Mouse (Mus musculus): ENCODE results near the gene Txnip. TPM values are rescaled to one million over a fixed set of nuclear protein-coding genes. Genes with fewer than 3 reads are reported as not detected.
"Not testable (repeated sequence)": the region's sequence is repeated elsewhere in the genome, so short reads cannot be mapped to it uniquely, and the experiment has no call there.

Gene Txnip
- 10 to 100 TPM; 19.4 to 25.9 TPM for total RNA-seq (2021)
- long read RNA-seq, experiment 1, partial matches to known transcripts = 3 of 9 reads
- long read RNA-seq, experiment 1, other reads (novel, unspliced or antisense) = 1 of 9 reads
- long read RNA-seq, experiment 2, partial matches to known transcripts = 1 of 2 reads
- long read RNA-seq, experiment 2, other reads (novel, unspliced or antisense) = 1 of 2 reads

DNA sequence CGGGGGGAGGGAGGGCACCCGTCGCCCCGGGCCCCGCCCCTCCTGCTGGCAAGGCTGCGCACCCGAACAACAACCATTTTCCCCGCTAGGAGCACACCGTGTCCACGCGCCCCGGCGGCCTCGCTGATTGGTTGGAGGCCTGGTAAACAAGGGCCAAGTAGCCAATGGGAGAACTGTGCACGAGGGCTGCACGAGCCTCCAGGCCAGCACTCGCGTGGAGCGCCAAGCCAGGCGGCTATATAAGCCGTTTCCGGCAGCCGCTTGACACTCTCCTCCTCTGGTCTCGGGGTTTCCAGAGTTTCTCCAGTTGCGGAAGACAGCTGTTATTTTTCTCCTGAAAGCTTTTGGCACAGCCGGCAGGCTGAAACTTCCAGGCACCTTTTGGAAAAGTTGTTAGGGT, at the start of gene Txnip:
Gene Txnip (plus strand): TSS at position 264 of the 400 bp plus-strand sequence.
- peak; percentile 94 for DNase-seq (ENCODE audit: low spot score in 2 of 2)

DNA sequence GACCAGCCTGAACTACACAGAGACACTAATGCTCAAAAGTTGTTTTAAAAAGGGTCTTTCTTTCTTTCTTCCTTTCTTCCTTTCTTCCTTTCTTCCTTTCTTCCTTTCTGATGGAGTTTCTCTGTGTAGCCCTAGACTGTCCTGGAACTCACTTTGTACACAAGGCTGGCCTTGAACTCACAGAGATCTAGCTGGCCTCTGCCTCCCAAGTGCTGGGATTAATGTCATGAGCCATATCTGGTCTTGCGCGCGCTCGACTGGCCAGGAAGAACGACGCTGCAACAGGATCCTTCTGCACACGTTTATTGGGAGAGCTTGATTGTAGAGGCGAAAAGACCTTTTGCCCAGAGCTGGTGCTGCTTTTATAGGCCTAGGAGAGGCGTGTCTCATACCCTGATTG, 49.8 kb upstream of the Txnip start:
- DNase-seq (ENCODE audit: low spot score in 2 of 2) = not testable (repeated sequence)

DNA sequence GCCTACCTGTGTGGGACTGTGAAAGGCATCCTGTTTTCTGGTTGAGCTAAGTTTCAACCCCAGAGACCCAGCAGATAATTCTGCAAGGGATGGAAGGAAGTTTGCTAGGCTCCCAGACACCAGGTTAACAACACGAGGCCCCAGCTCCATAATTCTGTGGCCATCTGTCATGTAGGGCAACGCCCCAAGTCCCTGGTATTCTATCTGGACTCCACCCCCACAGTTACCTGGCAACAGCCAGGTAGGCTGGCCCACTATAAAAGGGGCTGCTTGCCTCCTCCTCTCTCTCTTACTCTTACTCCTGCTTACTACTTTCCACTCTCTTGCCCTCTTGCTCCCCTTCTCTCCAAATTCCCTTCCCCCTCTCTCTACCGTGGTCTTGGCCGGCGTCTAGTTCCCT, 37.6 kb upstream of the Txnip start:
- DNase-seq (ENCODE audit: low spot score in 2 of 2) = no peak

DNA sequence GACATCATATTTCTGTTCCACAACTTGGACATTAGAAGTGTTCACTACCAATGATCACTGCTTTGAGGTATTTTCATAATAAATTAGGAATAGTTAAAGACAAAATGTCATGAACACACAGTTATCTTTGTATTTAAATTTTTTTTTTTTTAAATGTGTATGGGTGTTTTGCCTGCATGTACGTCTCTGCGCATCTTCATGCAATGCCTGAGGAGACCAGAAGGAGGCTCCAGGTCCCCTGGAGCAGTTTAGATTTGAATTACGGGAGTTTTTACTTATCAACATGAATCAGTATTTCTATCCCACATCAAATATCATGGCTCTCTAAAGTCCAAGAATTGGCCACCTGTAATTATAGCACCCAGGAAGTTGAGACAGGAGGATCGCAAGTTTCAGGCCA, 35.6 kb upstream of the Txnip start:
- peak in 1 of 2 experiments; percentile 38 for DNase-seq (ENCODE audit: low spot score in 2 of 2)

DNA sequence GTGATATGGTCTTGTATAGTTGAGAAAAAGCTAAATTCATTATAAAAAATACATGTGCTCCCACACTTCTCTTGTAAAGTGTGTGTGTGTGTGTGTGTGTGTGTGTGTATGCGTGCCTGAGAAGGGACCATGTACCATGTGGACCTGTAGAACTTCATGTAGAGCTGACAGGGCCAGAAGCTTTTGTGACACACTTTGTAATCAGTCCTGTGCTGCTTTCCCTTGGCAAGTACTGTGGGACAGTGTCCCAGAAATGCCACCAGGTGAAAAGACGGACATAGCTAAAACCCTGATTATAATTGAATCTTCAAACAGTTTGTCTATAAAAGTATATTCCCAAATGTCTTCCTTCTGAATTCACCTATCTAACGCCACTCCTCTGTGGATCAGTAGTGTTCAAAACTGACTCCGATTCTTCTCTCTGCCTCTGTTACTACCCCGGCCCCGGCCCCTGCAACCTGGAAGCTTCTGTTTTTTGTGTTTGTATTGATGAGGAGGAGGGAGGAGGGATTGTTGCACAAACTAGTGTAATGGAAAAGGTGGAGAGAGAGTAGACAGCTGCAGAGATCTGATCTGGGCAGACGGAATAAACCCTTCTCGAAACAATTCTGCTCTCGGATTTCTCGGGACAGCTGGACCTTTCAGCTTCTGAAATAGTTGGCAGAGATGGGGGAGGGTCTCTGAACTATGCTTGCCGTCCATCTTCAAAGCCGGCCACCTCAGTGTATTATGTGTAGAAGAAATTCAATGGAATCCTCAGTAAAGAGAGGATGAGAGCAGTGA, 33.5 kb upstream of the Txnip start:
- no peak for DNase-seq (ENCODE audit: low spot score in 2 of 2)

DNA sequence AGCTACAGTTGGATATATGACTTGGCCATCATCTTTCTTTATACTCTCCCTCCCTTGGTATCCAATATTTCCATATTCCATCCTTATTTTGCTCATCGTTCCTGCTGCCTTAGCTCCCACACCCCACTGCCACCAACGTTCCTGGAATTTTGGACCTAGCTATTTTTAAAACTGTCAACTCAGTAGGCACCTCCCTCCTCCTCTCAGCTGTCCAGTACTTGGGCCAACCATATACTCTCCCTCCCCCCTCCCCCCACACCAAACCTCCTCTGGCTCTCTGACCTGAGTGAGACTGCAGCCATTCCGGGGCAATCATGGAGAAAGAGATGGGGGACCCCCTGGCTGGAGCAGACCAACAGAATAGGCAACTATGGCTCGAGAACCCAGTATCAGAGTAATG, 32.8 kb upstream of the Txnip start, which contains the start of gene Hfe2:
Gene Hfe2 (plus strand): TSS at position 259 of the 400 bp plus-strand sequence.
- no peak for DNase-seq (ENCODE audit: low spot score in 2 of 2)

DNA sequence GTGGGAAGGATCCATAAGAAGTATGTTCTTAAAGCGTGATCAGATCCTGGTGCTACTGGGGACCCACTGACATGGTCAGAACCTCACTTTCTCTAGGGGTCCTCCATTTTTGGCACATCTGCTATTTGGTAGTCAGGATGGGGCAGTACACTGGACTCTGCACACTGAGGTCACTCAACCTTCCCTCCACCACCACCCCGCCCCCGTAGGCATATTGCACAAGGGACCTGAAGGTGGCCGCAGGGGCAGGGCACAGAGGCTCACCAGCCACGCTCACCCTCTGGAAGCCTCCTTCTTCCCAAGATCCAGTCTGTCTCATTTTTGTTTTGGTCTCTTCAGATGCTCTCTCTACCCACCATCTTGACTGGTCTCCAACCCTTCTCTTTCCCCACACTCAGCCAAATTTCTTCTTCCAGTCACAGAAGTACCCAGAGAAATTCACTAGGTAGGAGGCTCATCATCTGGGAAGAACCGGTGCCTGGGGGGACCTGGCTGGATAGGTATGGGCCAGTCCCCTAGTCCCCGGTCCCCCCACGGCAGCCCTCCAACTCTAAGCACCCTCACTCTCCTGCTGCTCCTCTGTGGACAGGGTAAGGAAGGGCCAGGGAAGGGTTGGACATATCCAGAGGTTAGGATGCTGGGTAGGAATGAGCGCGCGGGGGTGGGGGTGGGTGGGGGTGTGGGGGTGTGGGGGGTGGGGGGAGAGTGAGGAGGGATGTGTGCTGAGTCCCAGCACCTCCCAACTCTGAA, 31.6 kb upstream of the Txnip start:
- DNase-seq (ENCODE audit: low spot score in 2 of 2) = no peak

DNA sequence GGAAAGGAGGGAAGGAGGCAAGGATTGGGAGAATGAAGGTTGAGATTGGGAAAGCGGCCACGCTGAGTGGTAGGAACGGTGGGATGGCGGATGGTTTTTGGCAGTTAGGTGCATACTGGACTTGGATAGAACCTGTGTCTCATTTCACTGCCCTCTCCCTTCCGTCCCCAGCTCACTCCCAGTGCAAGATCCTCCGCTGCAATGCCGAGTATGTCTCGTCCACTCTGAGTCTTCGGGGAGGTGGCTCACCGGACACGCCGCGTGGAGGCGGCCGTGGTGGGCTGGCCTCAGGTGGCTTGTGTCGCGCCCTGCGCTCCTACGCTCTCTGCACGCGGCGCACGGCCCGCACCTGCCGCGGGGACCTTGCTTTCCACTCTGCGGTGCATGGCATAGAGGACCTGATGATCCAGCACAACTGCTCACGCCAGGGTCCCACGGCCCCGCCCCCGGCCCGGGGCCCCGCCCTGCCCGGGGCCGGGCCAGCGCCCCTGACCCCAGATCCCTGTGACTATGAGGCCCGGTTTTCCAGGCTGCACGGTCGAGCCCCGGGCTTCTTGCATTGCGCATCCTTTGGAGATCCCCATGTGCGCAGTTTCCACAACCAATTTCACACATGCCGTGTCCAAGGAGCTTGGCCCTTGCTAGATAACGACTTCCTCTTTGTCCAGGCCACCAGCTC, 30.8 kb upstream of the Txnip start:
- no peak for DNase-seq (ENCODE audit: low spot score in 2 of 2)

DNA sequence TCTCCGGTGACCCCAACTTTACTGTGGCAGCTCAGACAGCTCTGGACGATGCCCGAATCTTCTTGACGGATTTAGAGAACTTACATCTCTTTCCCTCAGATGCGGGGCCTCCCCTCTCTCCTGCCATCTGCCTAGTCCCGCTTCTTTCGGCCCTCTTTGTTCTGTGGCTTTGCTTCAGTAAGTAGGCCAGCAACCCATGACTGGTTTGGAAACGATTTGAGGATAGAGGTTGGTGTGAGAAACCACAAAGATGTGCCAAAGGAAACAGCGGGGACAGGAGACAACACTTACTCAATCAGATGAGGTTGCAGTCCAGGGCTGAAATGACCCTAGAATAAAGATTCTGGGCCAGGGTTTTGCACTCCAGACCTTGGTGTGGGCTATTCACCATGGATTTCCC, 29.3 kb upstream of the Txnip start:
- no peak for DNase-seq (ENCODE audit: low spot score in 2 of 2)

DNA sequence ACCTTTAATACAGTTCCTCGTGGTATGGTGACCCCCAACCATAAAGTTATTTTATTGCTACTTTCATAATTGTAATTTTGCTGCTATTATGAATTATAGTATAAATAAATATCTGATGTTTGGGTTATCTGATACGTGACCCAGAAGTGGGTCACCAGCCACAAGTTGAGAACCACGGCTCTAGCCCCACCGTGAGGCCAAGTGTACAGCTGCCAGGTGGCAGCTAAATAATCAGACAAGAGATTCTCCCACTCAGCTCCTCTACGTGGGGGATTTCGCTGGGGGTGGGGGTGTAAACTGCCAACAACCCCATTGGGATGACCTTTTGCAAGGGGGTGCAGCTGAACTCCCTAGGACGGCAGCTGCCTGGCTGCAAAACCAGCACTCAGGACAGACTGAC, 25.7 kb upstream of the Txnip start:
- no peak for DNase-seq (ENCODE audit: low spot score in 2 of 2)

DNA sequence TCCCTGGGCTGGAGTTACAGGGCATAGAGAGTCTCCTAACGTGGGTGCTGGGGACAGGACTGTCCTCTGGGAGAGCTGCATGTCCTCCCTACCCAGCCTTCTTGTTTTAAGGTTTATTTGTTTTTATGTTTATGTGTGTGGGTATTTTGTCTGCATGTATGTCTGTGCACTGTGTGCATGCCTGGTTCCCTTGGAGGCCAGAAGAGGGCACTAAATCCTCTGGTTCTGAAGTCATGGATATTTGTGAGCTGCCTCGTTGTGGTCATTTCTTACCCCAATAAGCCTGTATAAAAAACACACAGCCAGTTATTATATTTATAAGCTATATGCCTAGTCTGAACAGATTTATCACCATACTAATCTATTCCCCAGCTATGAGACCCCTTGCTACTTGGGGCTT, 23.5 kb upstream of the Txnip start:
- no peak for DNase-seq (ENCODE audit: low spot score in 2 of 2)

DNA sequence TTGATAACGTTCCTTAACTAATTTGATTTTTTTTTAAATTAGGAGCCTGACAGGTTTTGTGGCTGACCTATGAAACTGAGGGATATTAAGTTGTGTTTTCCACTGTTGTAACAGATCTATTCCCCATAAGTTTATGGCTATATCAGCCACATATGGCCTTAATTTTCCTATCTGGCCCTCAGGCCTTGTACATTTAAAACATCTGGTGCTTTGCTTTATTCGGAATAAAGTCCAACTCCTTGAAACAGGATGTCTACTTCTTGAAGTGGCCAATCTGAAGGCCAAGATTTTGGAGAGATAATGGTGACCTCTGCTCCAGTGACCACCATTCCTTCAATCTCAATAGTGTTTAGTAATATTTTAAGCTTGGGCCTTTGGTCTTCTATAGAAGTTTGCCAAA, 18.4 kb upstream of the Txnip start:
- DNase-seq (ENCODE audit: low spot score in 2 of 2) = no peak

DNA sequence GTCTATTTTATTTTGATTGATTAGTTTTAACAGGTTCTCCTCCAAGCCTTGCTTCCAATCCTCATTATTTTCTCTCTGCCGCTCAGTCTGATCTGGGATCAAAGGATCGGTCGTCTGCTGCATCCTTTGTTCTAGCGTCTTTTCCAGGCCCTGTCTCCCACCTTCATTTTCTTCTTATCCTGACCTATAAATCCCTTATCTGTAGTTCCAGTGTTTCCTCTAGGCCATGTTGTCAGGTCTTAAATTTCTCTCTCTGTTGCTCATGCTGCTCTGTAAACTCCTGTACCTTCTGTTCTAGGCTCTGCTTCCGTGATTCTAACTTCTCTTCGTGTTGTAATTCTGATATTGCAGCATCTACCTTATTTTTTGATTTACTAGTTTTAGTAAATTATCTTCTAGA, 17.0 kb upstream of the Txnip start:
- no peak for DNase-seq (ENCODE audit: low spot score in 2 of 2)

DNA sequence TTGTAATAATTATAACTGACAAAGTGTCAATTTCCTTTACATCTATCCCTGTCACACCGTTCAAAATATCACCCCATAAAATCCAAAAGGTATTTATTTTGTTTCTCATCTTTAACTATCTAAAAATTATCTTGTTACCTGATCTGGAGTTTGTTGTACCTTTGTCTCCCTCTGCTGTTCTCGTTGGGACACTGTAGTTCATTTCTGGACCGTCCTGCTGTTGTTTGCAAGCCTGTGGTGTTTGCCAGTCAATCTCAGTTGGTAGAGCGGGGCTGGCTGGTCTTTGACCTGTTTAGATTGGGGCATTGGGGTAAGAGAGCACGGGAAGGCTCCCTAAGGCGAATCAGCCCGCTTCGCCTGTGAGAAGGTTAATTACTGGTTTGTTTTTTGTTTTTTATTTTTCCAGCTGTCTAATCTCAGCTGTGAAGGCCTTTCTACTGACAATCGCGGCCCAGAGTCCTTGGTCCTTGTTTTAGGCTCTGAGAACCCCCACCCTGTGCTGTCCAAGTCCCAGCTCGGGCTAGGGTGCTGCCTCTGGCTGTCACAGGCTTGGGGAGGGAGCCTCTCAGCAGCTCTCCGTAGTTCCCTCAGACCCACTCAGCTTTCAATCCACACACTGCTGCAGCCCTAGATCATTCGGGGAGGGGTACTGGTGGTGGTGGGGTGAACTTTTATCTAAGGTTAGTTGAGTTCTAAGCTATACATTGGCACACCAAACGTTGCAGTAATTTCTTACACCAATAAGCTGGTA, 16.3 kb upstream of the Txnip start:
- DNase-seq (ENCODE audit: low spot score in 2 of 2) = no peak

DNA sequence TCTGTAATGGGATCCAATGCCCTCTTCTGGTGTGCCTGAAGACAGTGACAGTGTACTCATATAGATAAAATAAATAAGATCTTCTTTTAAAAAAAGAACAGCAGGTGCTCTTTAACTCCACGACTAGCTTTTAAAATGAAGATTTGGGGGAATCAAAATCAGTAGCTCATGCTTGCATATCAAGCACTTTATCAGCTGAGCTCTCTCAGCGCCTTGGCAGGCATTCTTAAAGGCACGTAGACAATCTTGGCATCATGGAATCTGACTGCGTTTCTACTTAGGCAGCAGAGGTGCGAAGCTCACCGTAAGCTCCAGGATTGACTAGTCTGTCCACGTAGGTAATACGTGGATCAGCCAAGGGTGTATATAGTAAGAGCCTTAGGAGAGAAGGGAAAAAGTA, 15.2 kb upstream of the Txnip start:
- no peak for DNase-seq (ENCODE audit: low spot score in 2 of 2)

DNA sequence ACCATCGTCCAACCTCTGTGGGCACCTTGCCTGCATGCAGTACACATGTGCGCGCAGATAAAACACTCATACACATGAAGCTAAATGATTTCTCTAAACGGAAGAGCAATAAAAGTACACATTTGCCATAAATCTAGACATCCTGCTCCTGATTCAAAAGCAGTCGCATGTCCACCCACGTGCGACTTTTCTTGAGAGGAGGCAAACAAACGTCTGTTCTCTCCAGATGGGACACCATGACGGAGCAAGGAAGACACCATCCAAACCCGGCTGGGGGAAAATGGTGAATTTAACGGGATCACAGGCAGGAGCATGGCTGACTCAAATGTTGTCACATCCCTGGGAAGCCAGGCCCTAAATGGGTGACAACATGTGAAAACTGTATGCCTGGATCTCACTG, 14.4 kb upstream of the Txnip start:
- peak; percentile 52 to 55 for DNase-seq (ENCODE audit: low spot score in 2 of 2)

DNA sequence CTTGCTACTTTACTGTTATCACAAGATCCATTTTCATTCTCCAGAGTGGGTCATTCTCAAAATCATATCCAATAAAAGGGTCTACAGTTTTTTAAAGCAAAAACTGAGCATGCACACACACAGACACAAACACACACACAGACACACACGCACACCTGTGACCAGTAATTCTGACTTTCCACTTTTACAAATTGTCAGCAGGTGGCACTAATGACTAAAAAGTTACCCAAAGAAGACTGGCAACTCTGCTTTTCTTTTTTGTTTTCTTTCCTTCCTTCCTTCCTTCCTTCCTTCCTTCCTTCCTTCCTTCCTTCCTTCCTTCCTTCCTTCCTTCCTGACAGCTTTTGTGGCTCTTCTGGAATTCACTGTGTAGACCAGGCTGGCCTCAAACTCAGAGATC, 12.2 kb upstream of the Txnip start:
- DNase-seq (ENCODE audit: low spot score in 2 of 2) = no peak

DNA sequence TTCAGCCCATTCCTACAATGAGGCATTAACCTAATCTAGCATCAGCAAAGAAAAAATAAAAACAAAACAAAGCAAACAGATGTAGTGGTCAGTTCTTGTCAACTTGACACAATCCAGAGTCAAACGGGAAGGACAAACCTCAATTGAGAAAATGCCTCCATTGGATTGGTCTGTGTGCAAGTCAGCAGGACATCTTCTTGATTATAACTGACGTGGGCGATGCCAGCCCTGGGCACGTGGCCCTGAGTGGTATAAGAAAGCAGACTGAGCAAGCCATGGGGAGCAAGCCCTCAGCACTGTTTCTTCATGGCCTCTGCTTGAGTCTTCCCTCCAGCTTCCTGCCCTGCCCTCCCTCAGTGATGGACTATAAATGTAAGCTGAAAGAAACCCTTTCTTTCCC, 10.9 kb upstream of the Txnip start:
- DNase-seq (ENCODE audit: low spot score in 2 of 2) = no peak

DNA sequence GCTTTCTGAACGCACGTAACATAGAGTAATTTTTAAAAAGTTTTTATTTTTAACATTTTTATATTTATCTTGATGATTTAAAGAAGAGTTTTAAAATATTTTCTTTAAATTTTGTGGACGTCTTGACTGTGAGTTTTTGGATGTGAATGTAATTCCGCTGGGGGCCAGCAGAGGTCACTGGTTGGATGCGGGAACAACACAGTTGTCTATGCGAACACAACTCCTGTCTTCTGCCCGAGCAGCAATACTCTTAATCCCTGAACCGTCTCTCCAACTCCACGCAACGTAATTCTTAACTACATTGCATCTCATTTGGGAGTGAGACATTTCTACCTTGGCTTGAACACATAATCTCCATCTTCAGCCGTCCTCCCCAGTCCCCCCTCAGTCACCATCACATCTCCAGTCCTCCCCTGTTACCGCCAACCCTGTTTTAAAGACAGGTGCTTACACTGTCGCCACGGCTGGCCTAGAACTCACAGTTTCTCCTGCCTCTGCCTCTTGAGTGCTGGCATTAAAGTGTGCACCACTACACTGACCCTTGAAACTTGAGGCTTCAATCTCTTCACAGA, 10.3 kb upstream of the Txnip start:
- peak; percentile 80 to 85 for DNase-seq (ENCODE audit: low spot score in 2 of 2)

DNA sequence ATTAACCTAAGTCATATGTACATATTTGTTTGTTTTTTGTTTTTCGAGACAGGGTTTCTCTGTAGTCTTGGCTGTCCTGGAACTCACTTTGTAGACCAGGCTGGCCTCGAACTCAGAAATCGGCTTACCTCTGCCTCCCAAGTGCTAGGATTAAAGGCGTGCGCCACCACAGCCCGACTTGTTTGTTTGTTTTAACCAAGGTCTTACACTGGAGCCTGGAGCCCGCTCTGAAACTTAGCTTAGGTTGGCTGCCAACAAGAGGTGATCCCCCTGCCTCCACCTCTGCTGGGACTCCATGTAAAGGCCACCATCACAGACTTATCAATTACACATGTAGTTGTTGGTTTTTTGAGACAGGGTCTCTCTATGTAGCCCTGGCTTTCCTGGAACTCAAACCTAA, 8.9 kb upstream of the Txnip start:
- no peak for DNase-seq (ENCODE audit: low spot score in 2 of 2)

DNA sequence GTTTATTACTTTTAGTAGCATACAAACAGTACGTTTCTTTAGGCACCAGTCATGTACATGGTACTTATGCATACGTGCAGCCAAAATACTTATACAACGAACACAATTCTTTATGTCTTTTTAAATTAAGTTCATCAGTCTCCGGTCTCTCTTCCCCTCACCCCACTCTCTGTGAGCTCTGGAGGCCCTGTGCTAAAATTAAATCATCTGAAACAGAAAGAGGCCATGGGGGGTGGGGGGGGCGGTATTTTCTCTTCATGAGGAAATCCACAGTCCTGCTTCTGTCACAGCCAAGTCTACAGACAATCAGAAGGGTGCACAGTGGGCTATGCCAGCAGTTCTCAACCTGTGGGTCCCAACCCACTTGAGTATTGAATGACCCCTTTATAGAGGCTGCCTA, 8.4 kb upstream of the Txnip start:
- DNase-seq (ENCODE audit: low spot score in 2 of 2) = no peak

All from left cerebral cortex, adult 18-20 months (tissue).